Mouse (Mus musculus) heart, embryonic 15.5 days (tissue): ENCODE data around the gene Clec16a. TPM values are rescaled to one million over a fixed set of nuclear protein-coding genes. Genes with fewer than 3 reads are reported as not detected.

Experiments
- ATAC-seq: fragments of 200-750 bp; cut with Nextera tagmentation; replicated peaks from 2 replicates; pipeline ENCODE4 v1.8.0; 2017; ENCODE audit warnings: low read depth, moderate TSS enrichment; ENCODE audit not compliant: insufficient number of reproducible peaks, insufficient read depth, low FRiP score
- H3K27ac ChIP-seq: fragments of 300-500 bp; sonication (generic); 2 replicates; pipeline ENCODE4 v1.5.1; 2015; ENCODE audit warnings: mild to moderate bottlenecking, inconsistent platforms
- H3K27me3 ChIP-seq: fragments of 300-500 bp; sonication (generic); 2 replicates; pipeline ENCODE4 v1.6.1; 2015; ENCODE audit warnings: inconsistent platforms
- H3K36me3 ChIP-seq: fragments of 300-500 bp; sonication (generic); 2 replicates; pipeline ENCODE4 v1.6.1; 2015; ENCODE audit warnings: mild to moderate bottlenecking, inconsistent platforms
- H3K4me1 ChIP-seq: fragments of 300-500 bp; sonication (generic); replicated peaks from 2 replicates; pipeline ENCODE4 v1.6.1; 2015; ENCODE audit warnings: inconsistent platforms
- H3K4me2 ChIP-seq: fragments of 300-500 bp; sonication (generic); 2 replicates; pipeline ENCODE4 v1.6.1; 2015; ENCODE audit warnings: inconsistent platforms, mild to moderate bottlenecking, moderate library complexity
- H3K4me3 ChIP-seq: fragments of 300-500 bp; sonication (generic); 2 replicates; pipeline ENCODE4 v1.5.1; 2015; ENCODE audit warnings: mild to moderate bottlenecking, inconsistent platforms
- H3K9ac ChIP-seq: fragments of 300-500 bp; sonication (generic); 2 replicates; pipeline ENCODE4 v1.6.1; 2015; ENCODE audit warnings: mild to moderate bottlenecking, inconsistent platforms
- H3K9me3 ChIP-seq: fragments of 300-500 bp; sonication (generic); replicated peaks from 2 replicates; pipeline ENCODE4 v1.6.1; 2016; ENCODE audit warnings: inconsistent platforms
- WGBS: fragments of 180-500 bp; shearing (Covaris S2); methylation state at CpG from one replicate; pipeline ENCODE4 v1.1.7; 2015; ENCODE audit warnings: mixed read lengths; 5-methylcytosine and 5-hydroxymethylcytosine counted together
- polyA plus RNA-seq: library from polyadenylated mRNA; unstranded; fragments of >200 nt; fragmentation: Nextera tagmentation; extraction: Ambion mirVana; gene quantifications from 2 replicates; pipeline ENCODE4 v1.2.1, GENCODE M21; 2015

The Clec16a gene
- polyA plus RNA-seq, 1 experiment from 2014 or later: 30.4 TPM

GRCm38 (mm10) chr16:10770531-10771325, 225.6 kb downstream of the Clec16a start:
- WGBS: 34% methylated on average over 4 of the region's 4 CpGs
- Histone ChIP-seq H3K9me3 (no peaks in the 10 kb centered on the region), H3K4me3 (no peak overlapping the region), H3K4me1 (peaks cover 28% of the 10 kb centered on the region), H3K36me3 (no peaks in the 10 kb centered on the region), H3K27me3 (0 out of 2 replicates have a peak, but pooled peaks cover 4% of the 10 kb centered on the region), H3K4me2 (no peak overlapping the region), H3K9ac (no peak overlapping the region), H3K27ac (0 out of 2 replicates have a peak overlapping the region, but pooled peaks have one; percentile 20)
- 0 out of 2 replicates have a peak, but pooled peaks have one; percentile 15 for ATAC-seq

GRCm38 (mm10) chr16:10771769-10772510, 226.8 kb downstream of the Clec16a start:
- Histone ChIP-seq H3K4me3 (no peak overlapping the region), H3K9me3 (no peaks in the 10 kb centered on the region), H3K36me3 (no peaks in the 10 kb centered on the region), H3K27ac (0 out of 2 replicates have a peak overlapping the region, but pooled peaks have one; percentile 9), H3K9ac (no peak overlapping the region), H3K4me1 (peaks cover 28% of the 10 kb centered on the region), H3K27me3 (0 out of 2 replicates have a peak, but pooled peaks cover 4% of the 10 kb centered on the region), H3K4me2 (no peak overlapping the region)
- WGBS: 68% methylated on average over 19 of the region's 19 CpGs
- no peak for ATAC-seq

GRCm38 (mm10) chr16:10773543-10773942, 228.4 kb downstream of the Clec16a start:
- Histone ChIP-seq H3K27ac (no peak overlapping the region), H3K9ac (no peak overlapping the region), H3K36me3 (no peaks in the 10 kb centered on the region), H3K9me3 (no peaks in the 10 kb centered on the region), H3K4me1 (peaks cover 38% of the 10 kb centered on the region), H3K27me3 (0 out of 2 replicates have a peak, but pooled peaks cover 4% of the 10 kb centered on the region), H3K4me2 (no peak overlapping the region), H3K4me3 (no peak overlapping the region)
- no peak for ATAC-seq
- WGBS: 73% methylated on average over 8 of the region's 8 CpGs

GRCm38 (mm10) chr16:10774726-10775125, 229.6 kb downstream of the Clec16a start:
- Histone ChIP-seq H3K9me3 (no peaks in the 10 kb centered on the region), H3K27ac (no peak overlapping the region), H3K36me3 (no peaks in the 10 kb centered on the region), H3K9ac (no peak overlapping the region), H3K4me1 (peaks cover 31% of the 10 kb centered on the region), H3K4me3 (no peak overlapping the region), H3K4me2 (no peak overlapping the region), H3K27me3 (no peaks in the 10 kb centered on the region)
- ATAC-seq: no peak
- WGBS: 44% methylated on average over 4 of the region's 4 CpGs

- 34% methylated on average over 7 of the region's 7 CpGs for WGBS
- Histone ChIP-seq H3K27ac (no peak overlapping the region), H3K4me3 (no peak overlapping the region), H3K9me3 (no peaks in the 10 kb centered on the region), H3K9ac (no peak overlapping the region), H3K4me1 (peaks cover 28% of the 10 kb centered on the region), H3K36me3 (no peaks in the 10 kb centered on the region), H3K4me2 (no peak overlapping the region), H3K27me3 (no peaks in the 10 kb centered on the region)
- no peak for ATAC-seq
Observed at GRCm38 (mm10) chr16:10776322-10776721, 231.2 kb downstream of the Clec16a start.

GRCm38 (mm10) chr16:10777579-10778160, 232.5 kb downstream of the Clec16a start:
- no peaks in the 10 kb centered on the region for H3K9me3 ChIP-seq
- WGBS: 53% methylated on average over 5 of the region's 5 CpGs
- no peak overlapping the region for H3K4me3 ChIP-seq
- peak overlapping the region; percentile 18; the same call in 1 of the 2 replicates for H3K27ac ChIP-seq
- H3K27me3 ChIP-seq: no peaks in the 10 kb centered on the region
- H3K4me2 ChIP-seq: no peak overlapping the region
- H3K4me1 ChIP-seq: peaks cover 40% of the 10 kb centered on the region
- ATAC-seq: no peak
- H3K36me3 ChIP-seq: no peaks in the 10 kb centered on the region
- no peak overlapping the region for H3K9ac ChIP-seq

GRCm38 (mm10) chr16:10780631-10781120, 235.5 kb downstream of the Clec16a start:
- Histone ChIP-seq H3K36me3 (no peaks in the 10 kb centered on the region), H3K4me1 (peaks cover 54% of the 10 kb centered on the region), H3K27ac (peak overlapping the region; percentile 74; the same call in 1 of the 2 replicates), H3K4me3 (no peak overlapping the region), H3K27me3 (no peaks in the 10 kb centered on the region), H3K4me2 (no peak overlapping the region), H3K9ac (no peak overlapping the region), H3K9me3 (no peaks in the 10 kb centered on the region)
- no peak for ATAC-seq
- 72% methylated on average over 5 of the region's 5 CpGs for WGBS

- ATAC-seq: no peak
- no peaks in the 10 kb centered on the region for H3K36me3 ChIP-seq
- peak overlapping the region; percentile 85; the same call in 1 of the 2 replicates for H3K4me3 ChIP-seq
- no peaks in the 10 kb centered on the region for H3K27me3 ChIP-seq
- peak overlapping the region; percentile 74 for H3K27ac ChIP-seq
- H3K4me1 ChIP-seq: peaks cover 65% of the 10 kb centered on the region
- no peaks in the 10 kb centered on the region for H3K9me3 ChIP-seq
- peak overlapping the region; percentile 17; the same call in 1 of the 2 replicates for H3K9ac ChIP-seq
- peak overlapping the region; percentile 97 for H3K4me2 ChIP-seq
- 24% methylated on average over 9 of the region's 9 CpGs for WGBS
Observed at GRCm38 (mm10) chr16:10781862-10782371, 236.8 kb downstream of the Clec16a start.

- no peaks in the 10 kb centered on the region for H3K27me3 ChIP-seq
- peak overlapping the region; percentile 97 for H3K4me2 ChIP-seq
- H3K4me1 ChIP-seq: peaks cover 68% of the 10 kb centered on the region
- H3K9ac ChIP-seq: peak overlapping the region; percentile 37
- peak overlapping the region; percentile 85 for H3K4me3 ChIP-seq
- H3K27ac ChIP-seq: peak overlapping the region; percentile 74
- 43% methylated on average over 6 of the region's 6 CpGs for WGBS
- H3K9me3 ChIP-seq: no peaks in the 10 kb centered on the region
- no peak for ATAC-seq
- H3K36me3 ChIP-seq: no peaks in the 10 kb centered on the region
Observed at GRCm38 (mm10) chr16:10782377-10783151, 237.4 kb downstream of the Clec16a start.

GRCm38 (mm10) chr16:10783152-10783434, 238.0 kb downstream of the Clec16a start:
- peak overlapping the region; percentile 85 for H3K4me3 ChIP-seq
- 21% methylated on average over 1 of the region's 1 CpGs for WGBS
- H3K4me2 ChIP-seq: peak overlapping the region; percentile 97
- no peak overlapping the region for H3K9ac ChIP-seq
- H3K36me3 ChIP-seq: no peaks in the 10 kb centered on the region
- H3K4me1 ChIP-seq: peaks cover 66% of the 10 kb centered on the region
- H3K27me3 ChIP-seq: no peaks in the 10 kb centered on the region
- ATAC-seq: no peak
- H3K27ac ChIP-seq: peak overlapping the region; percentile 74
- no peaks in the 10 kb centered on the region for H3K9me3 ChIP-seq
